Mouse (Mus musculus) v-Abl transformed pro-B cells (cell line): ENCODE measurements around the gene Tnnt2.

Experiments
- in situ Hi-C, 2 experiments: fragments of 400-800 bp; cut with MboI; formaldehyde crosslinking; loops; one replicate each; pipeline ENCODE4 v1.15.1; 2025; ENCODE audit not compliant: unreplicated experiment in 2 of 2

Gene Tnnt2

GRCm38 (mm10) chr1:135835716-135836483 is at the start of gene Tnnt2:
Gene Tnnt2, plus strand, starts transcription at chr1:135836354.
- in situ Hi-C loops, result no loop called here

- in situ Hi-C loops, result loop anchor here in 1 of 2 experiments (5.0 kb wide), 1 partner anchor 35 kb away; no protein-coding TSS in a partner anchor
Observed at GRCm38 (mm10) chr1:135787799-135788198, 48.4 kb upstream of the Tnnt2 start.

GRCm38 (mm10) chr1:135788708-135789107 is 47.4 kb upstream of the Tnnt2 start:
- in situ Hi-C loops, result loop anchor here in 1 of 2 experiments (5.0 kb wide), 1 partner anchor 36 kb away; no protein-coding TSS in a partner anchor

- in situ Hi-C loops, result loop anchor here in 1 of 2 experiments (5.0 kb wide), 1 partner anchor 38 kb away; no protein-coding TSS in a partner anchor
Observed at GRCm38 (mm10) chr1:135789815-135790214, 46.3 kb upstream of the Tnnt2 start.

GRCm38 (mm10) chr1:135792143-135792939 is 43.8 kb upstream of the Tnnt2 start:
- in situ Hi-C loops, result no loop called here

GRCm38 (mm10) chr1:135793370-135794215 is 42.6 kb upstream of the Tnnt2 start:
- in situ Hi-C loops, result no loop called here

GRCm38 (mm10) chr1:135794216-135795134 is 41.7 kb upstream of the Tnnt2 start:
- in situ Hi-C loops, result no loop called here

- in situ Hi-C loops, result no loop called here
Observed at GRCm38 (mm10) chr1:135798492-135798891, 37.7 kb upstream of the Tnnt2 start.

- in situ Hi-C loops, result no loop called here
Observed at GRCm38 (mm10) chr1:135799109-135799627, 37.0 kb upstream of the Tnnt2 start.

- in situ Hi-C loops, result loop anchor here in 1 of 2 experiments (25.0 kb wide), 1 partner anchor 1238 kb away; the partner anchor contains the start of gene Kdm5b
Observed at GRCm38 (mm10) chr1:135800192-135800950, 35.8 kb upstream of the Tnnt2 start.

GRCm38 (mm10) chr1:135807546-135807945 is 28.6 kb upstream of the Tnnt2 start:
- in situ Hi-C loops, result loop anchor here in 1 of 2 experiments (25.0 kb wide), 1 partner anchor 1245 kb away; the partner anchor contains the start of gene Kdm5b

GRCm38 (mm10) chr1:135810180-135810579 is 26.0 kb upstream of the Tnnt2 start:
- in situ Hi-C loops, result loop anchor here in 1 of 2 experiments (25.0 kb wide), 1 partner anchor 1248 kb away; the partner anchor contains the start of gene Kdm5b

- in situ Hi-C loops, result loop anchor here in 1 of 2 experiments (25.0 kb wide), 1 partner anchor 1249 kb away; the partner anchor contains the start of gene Kdm5b
Observed at GRCm38 (mm10) chr1:135811016-135811646, 25.0 kb upstream of the Tnnt2 start.

GRCm38 (mm10) chr1:135812205-135812604 is 23.9 kb upstream of the Tnnt2 start:
- in situ Hi-C loops, result loop anchor here in 1 of 2 experiments (25.0 kb wide), 1 partner anchor 1250 kb away; the partner anchor contains the start of gene Kdm5b

GRCm38 (mm10) chr1:135812618-135813017 is 23.5 kb upstream of the Tnnt2 start:
- in situ Hi-C loops, result loop anchor here in 1 of 2 experiments (25.0 kb wide), 1 partner anchor 1250 kb away; the partner anchor contains the start of gene Kdm5b

GRCm38 (mm10) chr1:135813071-135813470 is 23.1 kb upstream of the Tnnt2 start:
- in situ Hi-C loops, result loop anchor here in 1 of 2 experiments (25.0 kb wide), 1 partner anchor 1251 kb away; the partner anchor contains the start of gene Kdm5b
